Comparison of ENCODE assay signal across 8 mouse cellular contexts in genomic region chr7:120835449-120836359, GRCm38 (mm10). TPM values are rescaled to one million over a fixed set of nuclear protein-coding genes. Genes with fewer than 3 reads are reported as not detected.
DNase-seq lines count a peak whose midpoint lies in the region; ATAC-seq lines count a peak whose summit lies in the region.

No protein-coding gene starts in this region.

- ATAC-seq in hindbrain, embryonic 16.5 days = peak; percentile 89

- H3K36me3 ChIP-seq in hindbrain, embryonic 16.5 days (ENCODE audit: control insufficient read depth, insufficient read depth, low read length) = no peaks in the 10 kb centered on the region

- under 1% methylated on average over 41 of the region's 41 CpGs for WGBS in hindbrain, embryonic 16.5 days

- peak overlapping the region; percentile 89 for H3K27ac ChIP-seq in hindbrain, embryonic 16.5 days (ENCODE audit: low read depth, low read length)

- H3K4me1 ChIP-seq in hindbrain, embryonic 16.5 days (ENCODE audit: control insufficient read depth, insufficient read depth, low read depth, low read length) = no peaks in the 10 kb centered on the region; the same call in 1 of the 2 replicates

- H3K9me3 ChIP-seq in hindbrain, embryonic 16.5 days (ENCODE audit: control insufficient read depth, low read length) = no peaks in the 10 kb centered on the region

- peak; percentile 91 for DNase-seq in ZHBTc4 (ENCODE audit: low read depth, low spot score)
- peak; percentile 97 to 98 for DNase-seq in cerebellum, postnatal 4 days (ENCODE audit: low spot score in 2 of 2)
- peak; percentile 95 for DNase-seq in gastrocnemius, adult 18-20 months (ENCODE audit: low spot score)
- peak; percentile 96 to 99 for DNase-seq in left cerebral cortex, adult 18-20 months (ENCODE audit: low spot score in 2 of 2)
- DNase-seq in lung, postnatal 4 days = peak; percentile 90 to 96
- DNase-seq in retina, postnatal 1 day = peak; percentile 97
- peak; percentile 93 for DNase-seq in thymus, postnatal 4 days

- peak overlapping the region; percentile 58 for H3K4me2 ChIP-seq in hindbrain, embryonic 16.5 days (ENCODE audit: low read length)

- peak overlapping the region; percentile 74 for H3K9ac ChIP-seq in hindbrain, embryonic 16.5 days (ENCODE audit: low read depth, low read length)

- no peaks in the 10 kb centered on the region; the same call in 1 of the 2 replicates for H3K27me3 ChIP-seq in hindbrain, embryonic 16.5 days (replicated peaks; ENCODE audit: control insufficient read depth, insufficient read depth, low read length)

- peak overlapping the region; percentile 65 for H3K4me3 ChIP-seq in hindbrain, embryonic 16.5 days (ENCODE audit: low read length)

RNA-seq across cellular contexts. Expression of gene Eef2k, which starts 6.9 kb away (rescaled TPM):
- total RNA-seq in gastrocnemius, adult 18-20 months (2021) = 10 to 100 TPM; 59.7 to 60.4 TPM
- polyA plus RNA-seq in hindbrain, embryonic 16.5 days (2015; fragmentation: Nextera tagmentation; extraction: Ambion mirVana) = 37.4 and 40.3 TPM in 2 replicates
- total RNA-seq in left cerebral cortex, adult 18-20 months (2021) = 10 to 100 TPM; 29.2 to 30.4 TPM

RNA-seq across cellular contexts. Expression of gene Gm5737, which starts 23.5 kb away (rescaled TPM):
- under 1 TPM in 1 of 2 experiments, not detected in 1; 0.47 TPM for total RNA-seq in gastrocnemius, adult 18-20 months (2021)
- polyA plus RNA-seq in hindbrain, embryonic 16.5 days (2015; fragmentation: Nextera tagmentation; extraction: Ambion mirVana) = 0.11 and 0.16 TPM in 2 replicates
- not detected for total RNA-seq in left cerebral cortex, adult 18-20 months (2021)

Comparison
In these comparisons a context has a peak if more than half of its experiments do, and no peak if none do; other contexts are left out.
1. Peak in every context shown above with its lines: DNase-seq, ATAC-seq, H3K4me3 ChIP-seq and H3K27ac ChIP-seq.